Mouse (Mus musculus) liver, embryonic 15.5 days (tissue): ENCODE measurements at regions not wholly inside any gene's neighbourhood (a gene's known extent, or its start where the extent isn't known, plus 50 kb on each side); places are given as distances from the start of the nearest gene placed in this dataset.

ENCODE experiments used
- ATAC-seq: fragments of 200-750 bp; cut with Nextera tagmentation; 2 replicates; pipeline ENCODE4 v1.8.0; 2017; ENCODE audit warnings: moderate number of reproducible peaks, mild to moderate bottlenecking, moderate library complexity; ENCODE audit not compliant: insufficient read depth
- H3K27ac ChIP-seq: fragments of 300-500 bp; sonication (generic); replicated peaks from 2 replicates; pipeline ENCODE4 v1.5.1; 2015; ENCODE audit warnings: mild to moderate bottlenecking, inconsistent platforms
- H3K27me3 ChIP-seq: fragments of 300-500 bp; sonication (generic); 2 replicates; pipeline ENCODE4 v1.6.1; 2015; ENCODE audit warnings: mild to moderate bottlenecking, inconsistent platforms
- H3K36me3 ChIP-seq: fragments of 300-500 bp; sonication (generic); replicated peaks from 2 replicates; pipeline ENCODE4 v1.6.1; 2015; ENCODE audit warnings: moderate library complexity, mild to moderate bottlenecking, inconsistent platforms
- H3K4me1 ChIP-seq: fragments of 300-500 bp; sonication (generic); replicated peaks from 2 replicates; pipeline ENCODE4 v1.6.1; 2015; ENCODE audit warnings: inconsistent platforms
- H3K4me2 ChIP-seq: fragments of 300-500 bp; sonication (generic); 2 replicates; pipeline ENCODE4 v1.6.1; 2015; ENCODE audit warnings: moderate library complexity, mild to moderate bottlenecking, inconsistent platforms
- H3K4me3 ChIP-seq: fragments of 300-500 bp; sonication (generic); replicated peaks from 2 replicates; pipeline ENCODE4 v1.5.1; 2015; ENCODE audit warnings: mild to moderate bottlenecking, inconsistent platforms
- H3K9ac ChIP-seq: fragments of 300-500 bp; sonication (generic); 2 replicates; pipeline ENCODE4 v1.6.1; 2015; ENCODE audit warnings: moderate library complexity, mild to moderate bottlenecking, inconsistent platforms
- H3K9me3 ChIP-seq: fragments of 300-500 bp; sonication (generic); replicated peaks from 2 replicates; pipeline ENCODE4 v1.6.1; 2016; ENCODE audit warnings: inconsistent platforms
- WGBS: fragments of 180-500 bp; shearing (Covaris S2); methylation state at CpG from one replicate; pipeline ENCODE4 v1.1.7; 2015; ENCODE audit warnings: mixed read lengths; ENCODE audit not compliant: insufficient replicate concordance; 5-methylcytosine and 5-hydroxymethylcytosine counted together

DNA sequence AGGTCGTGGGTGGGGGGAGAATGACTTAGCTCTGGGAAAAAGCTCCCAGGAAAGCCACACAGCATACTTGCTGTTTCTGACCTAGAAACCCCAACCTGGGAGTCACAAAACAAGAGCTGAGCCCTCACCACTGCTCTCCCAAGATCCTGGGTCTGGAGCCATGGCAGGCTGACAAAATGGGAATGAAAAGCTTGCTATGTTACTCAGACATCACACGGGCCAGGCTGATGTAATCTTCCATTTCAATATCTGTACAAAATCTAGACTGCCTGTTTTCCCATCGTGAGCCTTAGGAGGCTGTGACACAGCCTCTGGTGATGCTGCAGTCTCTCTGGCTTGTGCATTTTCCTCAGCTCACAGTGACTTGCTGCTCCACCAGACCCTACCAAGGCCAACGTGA, 325.1 kb downstream of the Diras2 start:
- Histone ChIP-seq H3K4me3 (no peak overlapping the region), H3K4me1 (no peaks in the 10 kb centered on the region), H3K4me2 (no peak overlapping the region), H3K27ac (no peak overlapping the region), H3K27me3 (no peaks in the 10 kb centered on the region), H3K36me3 (no peaks in the 10 kb centered on the region), H3K9me3 (no peaks in the 10 kb centered on the region), H3K9ac (no peak overlapping the region)
- no peak for ATAC-seq
- WGBS, result 53% methylated on average over 4 of the region's 4 CpGs

GRCm38 (mm10) chr13:52216343-52216742, 314.7 kb downstream of the Diras2 start:
- Histone ChIP-seq H3K4me2 (no peak overlapping the region), H3K9me3 (no peaks in the 10 kb centered on the region), H3K4me1 (no peaks in the 10 kb centered on the region), H3K9ac (no peak overlapping the region), H3K27me3 (no peaks in the 10 kb centered on the region), H3K36me3 (no peaks in the 10 kb centered on the region), H3K27ac (no peak overlapping the region), H3K4me3 (no peak overlapping the region)
- 68% methylated on average over 5 of the region's 5 CpGs for WGBS
- no peak for ATAC-seq

GRCm38 (mm10) chr13:52217066-52217465, 314.0 kb downstream of the Diras2 start:
- H3K4me3 ChIP-seq, result no peak overlapping the region
- H3K36me3 ChIP-seq, result no peaks in the 10 kb centered on the region
- ATAC-seq, result no peak
- no peak overlapping the region for H3K27ac ChIP-seq
- H3K9me3 ChIP-seq, result no peaks in the 10 kb centered on the region
- peaks cover under 1% of the 10 kb centered on the region for H3K4me1 ChIP-seq
- no peaks in the 10 kb centered on the region for H3K27me3 ChIP-seq
- WGBS, result 46% methylated on average over 5 of the region's 5 CpGs
- no peak overlapping the region for H3K9ac ChIP-seq
- H3K4me2 ChIP-seq, result no peak overlapping the region

DNA sequence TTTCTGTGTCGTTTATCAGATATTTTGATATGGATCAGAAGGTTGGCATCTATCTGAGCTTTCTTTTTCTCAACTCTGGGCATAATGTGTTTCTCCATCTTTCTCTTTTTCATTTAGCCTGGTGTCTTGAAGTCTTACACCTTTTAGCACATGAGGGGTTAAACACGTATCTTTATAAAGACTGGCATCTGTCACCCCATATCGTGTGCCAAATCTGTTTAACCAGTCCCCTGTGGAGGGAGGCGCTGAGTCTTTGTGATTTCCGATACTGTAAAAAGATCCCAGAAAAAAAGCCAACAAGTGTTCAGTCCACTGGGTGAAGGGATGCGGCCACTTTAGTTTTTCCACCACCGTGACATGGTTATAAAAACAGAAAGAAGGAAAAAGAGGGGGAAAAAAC, 313.3 kb downstream of the Diras2 start:
- H3K36me3 ChIP-seq, result no peaks in the 10 kb centered on the region
- no peak for ATAC-seq
- no peak overlapping the region for H3K4me2 ChIP-seq
- H3K4me1 ChIP-seq, result peaks cover 7% of the 10 kb centered on the region
- H3K9ac ChIP-seq, result no peak overlapping the region
- WGBS, result 67% methylated on average over 7 of the region's 7 CpGs
- H3K27ac ChIP-seq, result no peak overlapping the region
- H3K4me3 ChIP-seq, result no peak overlapping the region
- no peaks in the 10 kb centered on the region for H3K9me3 ChIP-seq
- H3K27me3 ChIP-seq, result no peaks in the 10 kb centered on the region

- Histone ChIP-seq H3K27me3 (no peaks in the 10 kb centered on the region), H3K4me2 (no peak overlapping the region), H3K27ac (no peak overlapping the region), H3K9ac (no peak overlapping the region), H3K4me3 (no peak overlapping the region), H3K4me1 (peaks cover 15% of the 10 kb centered on the region), H3K36me3 (no peaks in the 10 kb centered on the region), H3K9me3 (no peaks in the 10 kb centered on the region)
- peak; percentile 18; the same call in 1 of the 2 replicates for ATAC-seq
- WGBS, result 30% methylated on average over 11 of the region's 11 CpGs
These were observed 308.6 kb downstream of the Diras2 start for GRCm38 (mm10) chr13:52222315-52223097.

DNA sequence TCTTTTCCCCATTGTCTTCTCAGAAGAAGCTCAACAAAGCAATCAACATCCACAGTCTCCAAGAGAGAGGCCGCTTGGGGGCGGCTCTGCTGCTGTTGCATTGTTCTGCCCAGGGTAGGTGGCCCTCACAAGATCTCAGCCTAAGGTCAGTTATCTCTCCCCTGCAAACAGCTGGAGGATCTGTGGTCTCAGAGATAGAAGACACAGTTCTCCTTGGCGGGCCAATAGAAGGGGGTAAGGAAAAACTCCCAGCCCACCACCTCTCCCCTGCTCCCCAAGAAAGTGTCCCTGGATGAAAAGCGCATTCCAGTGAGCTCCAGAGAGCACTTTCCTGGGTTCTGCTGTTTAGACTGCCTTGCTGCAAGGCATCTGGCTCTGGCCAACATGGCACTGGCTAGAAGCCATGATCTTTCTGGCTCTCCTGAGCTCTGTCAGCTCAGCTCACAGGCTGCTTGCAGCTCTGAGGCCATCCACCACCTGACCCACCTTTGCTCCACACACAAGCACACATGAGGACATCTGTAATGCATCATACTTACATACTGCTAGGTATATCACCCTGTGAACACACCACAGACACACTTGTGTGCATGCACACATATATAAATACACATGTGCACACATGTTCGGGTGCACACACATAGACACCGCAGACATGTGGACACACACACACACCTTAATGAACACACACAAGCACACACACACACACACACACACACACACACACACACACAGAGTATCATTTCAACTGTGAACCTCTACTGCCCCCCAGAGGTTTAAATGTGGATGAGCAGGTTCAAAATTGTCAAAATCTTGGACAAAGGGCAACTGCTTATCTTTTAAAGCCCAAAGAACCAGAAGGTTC, 307.7 kb downstream of the Diras2 start:
- peak; percentile 49; the same call in 1 of the 2 replicates for ATAC-seq
- Histone ChIP-seq H3K36me3 (no peaks in the 10 kb centered on the region), H3K27me3 (no peaks in the 10 kb centered on the region), H3K4me2 (no peak overlapping the region), H3K27ac (no peak overlapping the region), H3K4me3 (no peak overlapping the region), H3K9me3 (no peaks in the 10 kb centered on the region), H3K4me1 (peaks cover 15% of the 10 kb centered on the region), H3K9ac (no peak overlapping the region)
- 33% methylated on average over 6 of the region's 6 CpGs for WGBS

GRCm38 (mm10) chr13:52233971-52234370, 297.1 kb downstream of the Diras2 start:
- H3K4me2 ChIP-seq, result no peak overlapping the region
- H3K9me3 ChIP-seq, result no peaks in the 10 kb centered on the region
- H3K27ac ChIP-seq, result no peak overlapping the region
- WGBS, result 46% methylated on average over 5 of the region's 5 CpGs
- ATAC-seq, result no peak
- H3K27me3 ChIP-seq, result no peaks in the 10 kb centered on the region
- H3K4me1 ChIP-seq, result 0 out of 2 replicates have a peak, but pooled peaks cover 6% of the 10 kb centered on the region
- no peak overlapping the region for H3K4me3 ChIP-seq
- no peak overlapping the region for H3K9ac ChIP-seq
- H3K36me3 ChIP-seq, result no peaks in the 10 kb centered on the region

- Histone ChIP-seq H3K4me1 (0 out of 2 replicates have a peak, but pooled peaks cover 6% of the 10 kb centered on the region), H3K9me3 (no peaks in the 10 kb centered on the region), H3K4me3 (no peak overlapping the region), H3K36me3 (no peaks in the 10 kb centered on the region), H3K4me2 (peak overlapping the region; percentile 19), H3K27ac (no peak overlapping the region), H3K9ac (no peak overlapping the region), H3K27me3 (no peaks in the 10 kb centered on the region)
- ATAC-seq, result peak; percentile 37; the same call in 1 of the 2 replicates
- 12% methylated on average over 10 of the region's 10 CpGs for WGBS
These were observed 295.0 kb downstream of the Diras2 start for GRCm38 (mm10) chr13:52236105-52236504.

- Histone ChIP-seq H3K9ac (no peak overlapping the region), H3K36me3 (no peaks in the 10 kb centered on the region), H3K27me3 (no peaks in the 10 kb centered on the region), H3K4me1 (0 out of 2 replicates have a peak, but pooled peaks cover 6% of the 10 kb centered on the region), H3K9me3 (no peaks in the 10 kb centered on the region), H3K4me3 (no peak overlapping the region), H3K27ac (no peak overlapping the region), H3K4me2 (no peak overlapping the region)
- no peak for ATAC-seq
- 89% methylated on average over 1 of the region's 1 CpGs for WGBS
These were observed 291.5 kb downstream of the Diras2 start for GRCm38 (mm10) chr13:52239563-52239962.

- WGBS, result 37% methylated on average over 1 of the region's 1 CpGs
- no peak overlapping the region for H3K9ac ChIP-seq
- H3K4me1 ChIP-seq, result no peaks in the 10 kb centered on the region
- H3K4me3 ChIP-seq, result no peak overlapping the region
- no peak overlapping the region for H3K27ac ChIP-seq
- no peaks in the 10 kb centered on the region for H3K27me3 ChIP-seq
- H3K4me2 ChIP-seq, result no peak overlapping the region
- ATAC-seq, result no peak
- no peaks in the 10 kb centered on the region for H3K36me3 ChIP-seq
- H3K9me3 ChIP-seq, result no peaks in the 10 kb centered on the region
These were observed 289.3 kb downstream of the Diras2 start for GRCm38 (mm10) chr13:52241761-52242160.

- H3K4me1 ChIP-seq, result 0 out of 2 replicates have a peak, but pooled peaks cover 3% of the 10 kb centered on the region
- no peak overlapping the region for H3K27ac ChIP-seq
- no peak overlapping the region for H3K4me2 ChIP-seq
- H3K9me3 ChIP-seq, result no peaks in the 10 kb centered on the region
- H3K27me3 ChIP-seq, result no peaks in the 10 kb centered on the region
- WGBS, result 58% methylated on average over 2 of the region's 2 CpGs
- no peak overlapping the region for H3K9ac ChIP-seq
- no peak overlapping the region for H3K4me3 ChIP-seq
- H3K36me3 ChIP-seq, result no peaks in the 10 kb centered on the region
- no peak for ATAC-seq
These were observed 281.6 kb downstream of the Diras2 start for GRCm38 (mm10) chr13:52249492-52249891.
